In the genomic region with DNA sequence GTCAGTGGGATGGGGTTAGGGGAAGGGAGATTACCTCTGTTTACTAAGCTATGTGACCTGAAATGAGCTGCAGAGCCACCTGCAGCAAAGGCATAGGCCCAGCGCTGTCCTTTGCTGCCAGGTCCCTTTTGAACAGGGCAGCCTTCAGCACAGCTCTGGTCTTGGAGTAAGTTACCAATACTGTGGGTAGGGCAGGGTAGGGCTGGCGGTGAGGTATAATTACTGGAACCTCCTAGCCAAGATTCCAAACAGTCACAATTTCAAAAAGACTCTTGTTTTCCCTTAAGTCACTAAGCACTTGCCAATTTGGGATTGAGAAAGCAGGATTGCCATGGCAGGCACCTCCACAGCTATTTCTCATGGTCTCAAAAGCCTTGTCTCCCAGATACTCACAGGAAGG, we compare ENCODE assay signal across 20 mouse cellular contexts. TPM values are rescaled to one million over a fixed set of nuclear protein-coding genes. Genes with fewer than 3 reads are reported as not detected.
DNase-seq lines count a peak whose midpoint lies in the region; ATAC-seq and TF ChIP-seq lines count a peak whose summit lies in the region.
"Had no signal": no experiment of that assay in that cellular context is flagged by ENCODE, and none has a peak within 500 bp of the region (broad histone marks: within the 10 kb centered on the region; RNA-seq: fewer than 3 reads in every experiment).

No protein-coding gene starts in this region.

- peaks cover 41% of the 10 kb centered on the region for H3K4me1 ChIP-seq in heart, embryonic 13.5 days
- H3K4me1 ChIP-seq in stomach, postnatal 0 days (replicated peaks; ENCODE audit: control insufficient read depth, insufficient read depth) = no peaks in the 10 kb centered on the region; the same call in 1 of the 2 replicates

- no peak for TF ChIP-seq EP300 in stomach, postnatal 0 days (optimal IDR thresholded peaks at IDR 0.05)

- H3K4me3 ChIP-seq in heart, embryonic 13.5 days = no peak overlapping the region
- no peak overlapping the region for H3K4me3 ChIP-seq in stomach, postnatal 0 days (ENCODE audit: low read depth, low read length)
- H3K4me3 ChIP-seq: forebrain, embryonic 12.5 days; heart, embryonic 15.5 days; hindbrain, embryonic 13.5 days had no signal

- DNase-seq in adrenal gland, adult (ENCODE audit: inconsistent age in 2 of 2, low spot score in 1 of 2) = peak; percentile 10 to 62
- DNase-seq in adrenal gland, postnatal 36 days = no peak
- DNase-seq in heart, adult 11 months = no peak
- peak; percentile 63 for DNase-seq in fibroblast of lung, adult 2 months (ENCODE audit: low read depth)
- no peak for DNase-seq in stomach, postnatal 0 days (ENCODE audit: low spot score)
- DNase-seq in cerebellum, adult 9-10 months = no peak
- DNase-seq: adrenal gland, postnatal 25 days; B cell, adult 2 months; cerebellum, adult 2 months; cerebellum, postnatal 14 days; gastrocnemius, postnatal 14 days; heart, postnatal 14 days had no signal

- no peaks in the 10 kb centered on the region for H3K36me3 ChIP-seq in heart, embryonic 13.5 days
- H3K36me3 ChIP-seq in stomach, postnatal 0 days (ENCODE audit: control insufficient read depth, insufficient read depth, low read length) = no peaks in the 10 kb centered on the region
- H3K36me3 ChIP-seq: forebrain, embryonic 12.5 days; heart, embryonic 15.5 days; hindbrain, embryonic 13.5 days had no signal

- no peaks in the 10 kb centered on the region for H3K9me3 ChIP-seq in heart, embryonic 13.5 days
- no peaks in the 10 kb centered on the region for H3K9me3 ChIP-seq in stomach, postnatal 0 days (ENCODE audit: control insufficient read depth, low read length)
- H3K9me3 ChIP-seq: forebrain, embryonic 12.5 days; G1E; heart, embryonic 15.5 days; hindbrain, embryonic 13.5 days had no signal

- no peak for TF ChIP-seq CTCF in stomach, postnatal 0 days (IDR thresholded peaks at IDR 0.05; ENCODE audit: low read depth)

- no peaks in the 10 kb centered on the region for H3K27me3 ChIP-seq in heart, embryonic 13.5 days (replicated peaks)
- H3K27me3 ChIP-seq in stomach, postnatal 0 days (ENCODE audit: control insufficient read depth, insufficient read depth, low read length) = no peaks in the 10 kb centered on the region
- H3K27me3 ChIP-seq: heart, embryonic 15.5 days; hindbrain, embryonic 13.5 days had no signal

- H3K4me2 ChIP-seq in heart, embryonic 13.5 days = no peak overlapping the region
- no peak overlapping the region for H3K4me2 ChIP-seq in stomach, postnatal 0 days (replicated peaks; ENCODE audit: low read depth)
- H3K4me2 ChIP-seq: forebrain, embryonic 12.5 days; heart, embryonic 15.5 days; hindbrain, embryonic 13.5 days had no signal

- no peak overlapping the region for H3K27ac ChIP-seq in heart, embryonic 13.5 days (replicated peaks)
- peak overlapping the region; percentile 53; the same call in 1 of the 2 replicates for H3K27ac ChIP-seq in stomach, postnatal 0 days (replicated peaks)
- H3K27ac ChIP-seq: forebrain, embryonic 12.5 days; heart, embryonic 15.5 days; hindbrain, embryonic 13.5 days; hindbrain, postnatal 0 days had no signal

- WGBS in heart, embryonic 13.5 days = 83% methylated on average over 2 of the region's 2 CpGs
- 75% methylated on average over 2 of the region's 2 CpGs for WGBS in stomach, postnatal 0 days

- ATAC-seq in heart, embryonic 13.5 days (ENCODE audit: extremely low read depth, insufficient number of reproducible peaks, low FRiP score, low TSS enrichment) = no peak
- ATAC-seq in stomach, postnatal 0 days (ENCODE audit: low FRiP score, low TSS enrichment) = no peak
- ATAC-seq: CD4-positive, CD25-positive, alpha-beta regulatory T cell, adult 4 months; forebrain, embryonic 16.5 days; hindbrain, postnatal 0 days had no signal

- 0 out of 2 replicates have a peak overlapping the region, but pooled peaks have one; percentile 34 for H3K9ac ChIP-seq in heart, embryonic 13.5 days
- no peak overlapping the region for H3K9ac ChIP-seq in stomach, postnatal 0 days (ENCODE audit: low read length)
- H3K9ac ChIP-seq: forebrain, embryonic 12.5 days; heart, embryonic 15.5 days; hindbrain, embryonic 13.5 days had no signal

RNA-seq across cellular contexts. Expression of a gene that starts 2.0 kb away (rescaled TPM):
- total RNA-seq in adrenal gland, postnatal 36 days (2021) = 10 to 100 TPM; 11.5 to 14.7 TPM
- 0.20 and 1.3 TPM in 2 replicates for polyA plus RNA-seq in heart, embryonic 13.5 days (2015; fragmentation: Nextera tagmentation; extraction: Ambion mirVana)
- polyA plus RNA-seq in stomach, postnatal 0 days (2015; fragmentation: Nextera tagmentation; extraction: Ambion mirVana) = 0.59 and 0.71 TPM in 2 replicates
- total RNA-seq: hindbrain, postnatal 0 days had no signal
- polyA plus RNA-seq: CD4-positive, CD25-positive, alpha-beta regulatory T cell, adult 4 months had no signal

RNA-seq across cellular contexts. Expression of a gene that starts 4.1 kb away (rescaled TPM):
- 100 to 1,000 TPM; 133 to 143 TPM for total RNA-seq in adrenal gland, postnatal 36 days (2021)
- 29.4 and 30.3 TPM in 2 replicates for polyA plus RNA-seq in heart, embryonic 13.5 days (2015; fragmentation: Nextera tagmentation; extraction: Ambion mirVana)
- polyA plus RNA-seq in stomach, postnatal 0 days (2015; fragmentation: Nextera tagmentation; extraction: Ambion mirVana) = 20.2 and 20.7 TPM in 2 replicates

RNA-seq across cellular contexts. Expression of a gene that starts 45.9 kb away (rescaled TPM):
- total RNA-seq in adrenal gland, postnatal 36 days (2021) = 10 to 100 TPM; 12.0 to 19.0 TPM
- 15.2 and 16.4 TPM in 2 replicates for polyA plus RNA-seq in heart, embryonic 13.5 days (2015; fragmentation: Nextera tagmentation; extraction: Ambion mirVana)
- polyA plus RNA-seq in stomach, postnatal 0 days (2015; fragmentation: Nextera tagmentation; extraction: Ambion mirVana) = 19.4 and 19.6 TPM in 2 replicates
- total RNA-seq: G1E had no signal
- polyA plus RNA-seq: G1E had no signal

RNA-seq across cellular contexts. Expression of a gene that starts 55.4 kb away (rescaled TPM):
- 100 to 1,000 TPM; 159 to 181 TPM for total RNA-seq in adrenal gland, postnatal 36 days (2021)
- polyA plus RNA-seq in heart, embryonic 13.5 days (2015; fragmentation: Nextera tagmentation; extraction: Ambion mirVana) = 74.7 and 76.3 TPM in 2 replicates
- 107 and 112 TPM in 2 replicates for polyA plus RNA-seq in stomach, postnatal 0 days (2015; fragmentation: Nextera tagmentation; extraction: Ambion mirVana)

Comparison
In these comparisons a context has a peak if more than half of its experiments do, and no peak if none do; other contexts are left out.
1. DNase-seq: peak in adrenal gland, adult (2 of 2) and fibroblast of lung, adult 2 months (single experiment); none in adrenal gland, postnatal 36 days (0 of 2), heart, adult 11 months (single experiment), stomach, postnatal 0 days (single experiment) and cerebellum, adult 9-10 months (single experiment).